Mouse (Mus musculus) layer of hippocampus, adult 18-20 months (tissue): ENCODE results near the gene Ubald2. TPM values are rescaled to one million over a fixed set of nuclear protein-coding genes. Genes with fewer than 3 reads are reported as not detected.
"Not testable (repeated sequence)": the region's sequence is repeated elsewhere in the genome, so short reads cannot be mapped to it uniquely, and the experiment has no call there.

Source experiments
- DNase-seq, 2 experiments: peaks; one replicate each; pipeline ENCODE4 v3.0.0; 2022; ENCODE audit warnings: low spot score in 2 of 2
- long read RNA-seq: library from polyadenylated mRNA; stranded (forward); transcript quantifications from one replicate; pipeline ENCODE4 v2.0.0, GENCODE M21; 2021
- total RNA-seq, 2 experiments: library from RNA; stranded (reverse); gene quantifications; 2 replicates each; pipeline ENCODE4 v1.2.3; 2021

The Ubald2 gene
- total RNA-seq, result 10 to 100 TPM; 33.3 to 40.5 TPM
- long read RNA-seq, transcript Ubald2-201 (3 exons, 1,482 nt), result major isoform, 10 of 12 reads
- long read RNA-seq, partial matches to known transcripts, result 2 of 12 reads
- long read RNA-seq, other reads (novel, unspliced or antisense), result 0 of 12 reads

DNA sequence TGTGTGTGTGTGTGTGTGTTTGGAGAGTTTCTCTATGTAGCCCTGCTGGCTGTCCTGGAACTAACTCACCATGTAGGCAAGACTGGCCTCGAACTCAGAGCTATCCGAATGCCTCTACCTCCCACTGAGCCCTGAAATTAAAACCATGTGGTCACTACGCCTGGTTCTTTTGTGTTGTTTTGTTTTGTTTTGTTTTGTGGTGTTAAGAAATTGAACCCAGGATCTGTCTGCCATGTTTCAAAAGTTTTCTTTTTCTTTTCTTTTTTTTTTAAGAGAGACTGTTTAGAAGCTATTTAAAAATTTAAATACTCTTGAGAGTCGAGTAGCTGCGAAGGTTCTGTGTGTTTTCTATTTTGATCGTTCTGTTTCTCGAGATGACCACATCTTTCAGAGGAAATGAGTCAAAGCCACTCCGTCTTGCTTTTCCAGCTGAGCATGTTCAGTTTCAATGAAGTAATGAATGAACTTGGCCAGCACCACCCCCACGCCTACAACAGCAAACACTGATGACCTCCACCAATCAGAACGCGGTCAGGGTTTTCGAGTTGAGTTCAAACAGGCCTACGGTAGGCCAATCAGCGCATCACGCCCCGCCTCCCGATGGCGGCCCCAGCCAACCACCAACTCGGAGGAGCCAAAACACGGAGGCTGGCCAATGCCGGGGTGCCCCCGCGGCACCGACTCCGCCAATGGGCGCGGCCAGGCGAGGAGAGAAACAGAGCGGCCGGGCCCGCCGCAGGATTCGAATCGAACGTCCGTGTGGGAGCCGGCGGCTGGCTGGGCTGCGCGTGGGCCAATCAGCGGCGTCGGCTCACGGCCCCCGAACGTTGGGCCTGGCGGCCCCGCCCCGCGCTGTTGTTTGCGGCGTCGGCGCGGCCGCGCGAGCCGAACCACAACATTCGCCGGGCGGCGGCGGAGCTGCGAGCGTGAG is at the start of gene Ubald2:
Gene Ubald2, plus strand, starts transcription at position 739 of the 931 bp plus-strand sequence.
- peak; percentile 99 for DNase-seq

DNA sequence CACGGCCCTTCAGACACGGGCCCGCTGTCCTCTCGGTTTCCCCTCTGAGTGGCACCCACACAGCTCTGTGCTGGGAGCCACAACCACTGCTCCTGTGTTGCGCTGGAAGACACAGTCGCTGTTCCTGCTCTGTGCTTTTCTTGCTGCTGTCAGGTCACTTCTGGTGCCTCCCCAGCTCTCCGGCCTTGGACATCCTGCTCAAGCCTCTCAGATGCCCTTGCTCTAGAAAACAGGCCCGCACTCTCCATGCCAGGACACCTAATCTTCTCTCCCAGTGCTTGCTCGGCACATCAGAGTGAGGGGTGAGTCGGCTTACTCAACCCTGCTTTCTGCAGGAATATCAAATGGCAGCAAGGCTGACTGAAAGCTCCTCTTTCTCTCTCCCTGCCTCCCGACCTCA is 49.7 kb upstream of the Ubald2 start:
- DNase-seq, result no peak

DNA sequence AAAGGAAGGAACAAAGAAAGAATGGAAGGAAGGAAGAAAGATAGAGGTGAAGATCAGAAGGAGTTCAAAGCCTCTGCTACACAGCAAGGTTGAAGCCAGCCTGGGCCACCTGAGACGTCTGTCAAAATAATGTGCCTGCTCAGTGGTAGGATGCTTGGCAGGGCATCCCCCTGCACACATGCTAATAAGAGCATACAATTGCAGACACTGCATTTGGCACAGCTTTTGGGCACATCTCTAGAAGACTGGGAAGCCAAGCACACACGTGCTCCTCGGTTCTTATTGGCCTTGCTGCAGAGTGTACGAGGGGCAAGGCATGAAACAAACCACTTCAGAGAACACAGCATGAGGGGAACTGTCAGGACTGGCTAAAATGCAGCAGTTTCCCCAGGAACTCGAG is 47.9 kb upstream of the Ubald2 start:
- DNase-seq, result no peak

DNA sequence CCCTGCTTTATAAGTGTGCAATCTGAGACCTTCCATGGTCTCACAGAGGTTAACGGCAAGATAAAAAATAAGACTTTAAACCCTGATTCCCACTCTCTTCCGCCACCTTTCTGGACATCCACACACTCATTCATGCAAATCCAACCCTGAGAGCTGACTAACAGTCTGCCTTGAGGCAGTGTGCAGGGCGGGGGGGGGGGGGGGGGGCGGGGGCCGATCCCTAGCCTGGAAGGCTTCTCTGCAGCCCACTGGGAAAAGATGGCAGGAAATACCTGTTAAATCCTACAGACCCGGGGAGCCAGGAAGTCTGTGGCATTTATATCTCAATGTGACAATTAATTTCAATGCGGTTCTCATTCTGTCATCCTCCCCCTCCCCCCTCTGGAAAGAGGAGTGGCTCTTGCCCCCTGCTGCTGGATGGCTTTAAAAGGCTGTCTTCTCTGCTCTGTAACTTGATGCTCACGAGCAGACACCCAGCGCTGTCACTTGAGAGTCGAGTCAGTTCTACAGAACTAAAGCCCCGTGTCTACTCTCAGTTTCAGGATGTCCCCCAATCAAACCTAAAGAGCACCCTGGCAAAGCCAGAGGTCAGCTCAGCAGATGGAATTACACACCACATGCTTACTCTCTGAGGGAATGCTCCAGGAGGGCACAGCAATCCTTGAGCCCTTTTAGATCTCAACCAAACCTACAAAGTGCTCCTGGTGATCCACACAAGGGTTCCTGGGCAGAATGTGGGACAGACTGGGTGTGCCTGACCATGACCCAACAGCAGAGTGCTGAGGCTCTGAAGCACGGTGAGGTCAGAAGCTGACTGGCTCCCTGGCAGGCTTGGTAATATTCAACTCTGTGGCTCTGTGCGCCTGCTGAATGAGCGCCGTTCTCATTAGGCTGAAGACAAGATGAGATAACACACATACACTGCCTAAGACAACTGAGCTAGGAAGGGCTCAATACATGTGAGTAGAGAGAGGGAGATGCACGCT is 46.5 kb upstream of the Ubald2 start:
- no peak for DNase-seq

DNA sequence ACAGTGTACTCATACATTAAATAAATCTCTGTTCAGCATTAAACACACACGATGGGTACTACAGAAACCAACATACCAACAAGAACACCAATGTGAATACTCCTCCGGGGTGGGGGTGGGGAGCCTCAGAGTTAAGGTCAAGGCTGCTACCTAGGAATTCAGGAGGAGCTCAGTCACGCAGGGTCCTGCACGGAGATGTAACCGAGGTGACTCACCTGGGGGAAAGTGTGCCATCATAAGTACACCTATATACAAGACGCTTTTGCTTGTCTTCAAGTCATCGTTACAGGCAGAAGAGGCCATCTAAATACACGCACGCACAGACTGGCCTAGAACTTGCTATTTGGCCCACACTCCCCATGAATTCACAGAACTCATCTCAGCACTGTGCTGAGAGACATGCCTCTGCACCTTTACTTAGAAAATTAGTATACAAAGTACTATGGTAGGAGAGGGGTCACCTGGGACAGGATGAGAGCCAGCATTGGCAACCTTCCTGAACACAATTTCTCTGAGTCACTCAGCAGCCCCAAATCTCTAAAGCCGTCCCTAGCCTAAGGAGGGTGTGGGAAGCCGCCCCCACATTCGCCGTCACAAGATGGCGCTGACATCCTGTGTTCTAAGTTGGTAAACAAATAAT is 44.9 kb upstream of the Ubald2 start:
- peak in 1 of 2 experiments; percentile 52 for DNase-seq

DNA sequence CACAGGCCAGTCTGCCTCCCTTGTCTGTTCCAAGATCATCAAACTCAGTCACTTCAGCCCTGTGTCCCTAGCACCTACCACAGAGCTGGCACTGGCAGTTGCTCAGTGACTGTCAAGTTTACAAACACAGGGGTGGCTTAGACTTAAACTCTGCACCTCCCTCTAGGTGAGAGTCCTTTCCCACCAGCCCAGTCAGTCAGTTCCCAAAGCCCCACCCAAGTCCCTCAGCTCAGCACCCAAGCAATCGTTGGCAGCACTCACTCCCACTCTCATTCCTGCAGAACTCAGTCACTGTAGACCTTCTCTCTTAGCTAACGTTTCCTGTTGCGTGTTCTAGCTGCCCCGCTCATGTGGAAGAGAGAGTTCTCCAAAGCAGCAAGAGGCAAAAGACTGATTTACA is 39.1 kb upstream of the Ubald2 start:
- DNase-seq, result no peak

DNA sequence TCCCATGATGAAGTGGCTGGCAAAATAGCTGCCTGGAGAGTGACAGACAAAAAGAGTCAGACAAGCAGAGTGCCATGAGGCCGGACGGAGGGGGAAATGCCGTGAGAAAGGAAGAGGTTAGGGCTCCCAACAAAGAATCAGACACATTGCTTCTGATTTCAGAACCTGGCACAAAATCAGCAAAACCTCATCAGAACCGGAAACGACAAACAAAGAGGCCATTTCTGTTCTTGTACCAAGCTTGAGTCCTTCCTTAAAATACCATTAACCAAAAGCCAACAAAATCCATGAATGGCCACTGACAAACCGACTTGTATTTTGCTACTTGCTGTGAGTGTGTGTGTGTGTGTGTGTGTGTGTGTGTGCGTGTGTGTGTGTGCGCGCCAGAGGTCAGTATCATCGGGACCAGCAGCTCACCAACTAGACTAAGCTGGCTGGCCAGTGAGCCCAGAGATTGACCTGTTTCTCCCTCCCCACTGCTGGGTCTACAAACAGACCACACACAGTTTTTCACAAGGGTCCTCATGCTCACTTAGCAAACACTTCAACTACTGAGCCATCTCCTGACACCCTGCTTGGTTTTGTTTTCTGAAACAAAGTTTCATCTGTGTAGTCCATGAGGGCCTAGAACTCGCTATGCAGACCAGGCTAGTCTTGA is 37.5 kb upstream of the Ubald2 start:
- DNase-seq, result no peak

DNA sequence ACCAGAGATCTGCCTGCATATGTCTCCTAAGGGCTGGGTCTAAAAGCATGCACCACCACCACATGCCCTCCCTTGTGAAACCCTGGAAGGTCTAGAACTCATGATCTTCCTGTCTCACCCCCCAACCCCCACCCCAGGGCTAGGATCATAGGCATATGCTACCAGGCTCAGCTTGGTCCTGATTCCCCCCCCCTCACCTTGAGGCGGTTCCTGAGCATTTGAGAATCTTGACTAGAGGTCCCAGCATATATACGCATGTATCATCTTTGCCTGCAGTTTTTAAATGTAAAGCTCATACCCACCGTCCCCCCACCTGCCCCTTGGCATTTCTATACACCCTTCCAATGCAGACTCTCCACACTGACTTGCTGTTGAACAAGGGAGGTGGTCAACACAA is 37.0 kb upstream of the Ubald2 start:
- no peak for DNase-seq

DNA sequence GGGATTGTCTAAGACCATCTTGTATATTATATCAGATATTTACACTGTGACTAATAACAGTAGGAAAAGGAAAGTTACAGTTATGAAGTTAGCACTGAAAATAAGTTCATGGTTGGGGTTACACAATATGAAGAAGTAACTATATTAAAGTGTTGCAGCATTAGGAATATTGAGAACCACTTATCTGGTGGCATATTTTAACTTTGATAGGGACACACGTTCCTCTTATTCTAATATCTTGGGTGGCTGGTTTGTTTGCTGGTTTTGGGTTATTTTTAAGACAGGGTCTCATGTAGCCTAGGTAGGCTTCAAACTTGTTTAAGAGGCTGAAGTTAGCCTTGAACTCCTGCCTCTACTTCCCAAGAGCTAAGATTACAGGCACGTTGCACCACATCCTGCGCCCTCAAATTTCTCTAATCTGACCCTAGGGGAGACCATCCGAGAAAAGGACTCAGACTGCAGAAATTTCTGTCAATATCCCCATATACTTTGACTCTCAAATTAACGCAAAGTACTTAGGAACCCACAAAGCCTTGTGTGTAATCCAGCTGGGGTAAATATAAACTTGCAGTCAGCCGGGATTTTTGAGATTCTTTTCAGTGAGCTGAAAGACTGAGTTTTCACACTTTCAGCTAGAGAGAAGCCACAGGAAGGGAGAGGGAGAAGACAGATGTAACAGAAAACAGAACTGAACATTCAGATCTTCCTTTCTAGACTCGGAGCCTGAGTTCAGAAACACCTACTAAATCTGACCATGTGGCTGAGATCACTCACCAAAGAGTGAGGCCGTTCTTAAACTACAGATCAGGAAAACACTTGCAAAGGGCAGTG is 36.2 kb upstream of the Ubald2 start:
- DNase-seq, result no peak

DNA sequence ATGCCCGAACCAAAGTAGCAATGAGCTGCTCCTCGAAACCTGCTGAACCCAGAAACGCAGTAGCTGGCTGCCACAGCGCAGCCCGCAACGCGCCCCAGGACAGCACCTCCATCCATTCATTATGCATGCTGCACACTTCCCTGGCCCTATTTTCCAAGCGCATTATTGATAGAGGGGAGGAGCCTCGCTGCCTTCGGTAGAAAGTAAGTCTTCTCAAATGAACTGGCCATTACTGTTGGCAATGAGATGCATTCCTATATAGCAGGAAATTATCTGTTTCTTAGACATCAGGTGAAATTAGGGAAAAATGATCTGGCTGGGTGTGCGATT is 35.6 kb upstream of the Ubald2 start:
- DNase-seq, result no peak

DNA sequence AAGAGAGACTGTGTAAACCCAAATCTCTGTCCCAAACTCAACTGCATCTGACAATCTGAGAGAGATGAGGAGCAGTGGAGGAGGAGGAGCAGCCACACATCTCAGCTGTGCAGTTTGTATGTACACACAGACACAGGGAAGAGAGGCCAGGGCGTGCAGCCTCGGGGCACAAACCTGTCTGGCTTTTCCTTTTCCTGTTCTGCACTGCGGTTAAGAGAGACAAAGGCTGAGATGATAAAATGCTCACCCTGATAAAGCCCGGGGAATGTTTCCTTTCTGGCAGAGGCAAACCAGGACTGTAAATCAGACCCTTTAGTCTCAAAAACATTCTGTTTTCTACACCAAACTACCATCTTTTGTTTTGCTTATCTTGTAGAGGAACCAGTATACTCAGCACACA is 33.3 kb upstream of the Ubald2 start:
- DNase-seq, result no peak

DNA sequence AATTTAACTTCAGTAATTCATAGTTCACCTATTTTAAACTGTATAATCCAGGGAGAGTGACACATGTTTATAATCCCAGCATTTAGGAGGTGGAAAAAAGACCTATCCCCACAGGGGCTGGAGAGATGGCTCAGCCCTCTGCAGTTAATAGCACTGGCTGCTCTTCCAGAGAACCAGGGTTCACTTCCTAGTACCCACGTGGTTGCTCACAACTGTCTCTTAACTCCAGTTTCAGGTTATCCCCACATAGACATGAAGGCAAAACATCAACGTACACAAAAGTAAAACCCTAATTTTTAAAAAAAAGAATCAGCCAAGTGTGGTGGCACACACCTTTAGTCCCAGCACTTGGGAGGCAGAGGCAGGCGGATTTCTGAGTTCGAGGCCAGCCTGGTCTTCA is 28.3 kb upstream of the Ubald2 start:
- DNase-seq, result no peak

DNA sequence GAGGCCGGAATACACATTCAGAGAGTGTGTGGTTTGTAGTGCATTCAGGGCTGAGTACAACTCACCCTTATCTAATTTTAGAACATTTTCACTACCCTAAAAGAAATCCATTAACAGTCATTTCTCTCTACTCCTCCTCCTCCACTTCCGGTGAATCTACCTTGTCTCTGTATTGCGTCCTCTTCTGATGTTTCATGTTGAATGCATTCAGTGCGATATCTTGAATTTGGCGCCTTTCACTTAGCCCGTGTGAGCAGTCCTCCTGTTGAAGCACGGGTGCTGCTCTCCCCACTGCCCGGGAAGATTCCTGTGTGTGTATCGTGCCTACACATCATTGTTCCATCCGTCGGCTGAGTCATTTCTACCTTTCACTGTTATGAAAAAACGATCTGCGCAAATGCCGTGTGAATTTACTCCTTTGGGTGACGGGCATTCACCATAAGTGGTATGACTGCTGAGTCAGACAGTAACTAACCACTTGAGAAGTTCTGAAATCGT is 27.6 kb upstream of the Ubald2 start:
- DNase-seq, result no peak

DNA sequence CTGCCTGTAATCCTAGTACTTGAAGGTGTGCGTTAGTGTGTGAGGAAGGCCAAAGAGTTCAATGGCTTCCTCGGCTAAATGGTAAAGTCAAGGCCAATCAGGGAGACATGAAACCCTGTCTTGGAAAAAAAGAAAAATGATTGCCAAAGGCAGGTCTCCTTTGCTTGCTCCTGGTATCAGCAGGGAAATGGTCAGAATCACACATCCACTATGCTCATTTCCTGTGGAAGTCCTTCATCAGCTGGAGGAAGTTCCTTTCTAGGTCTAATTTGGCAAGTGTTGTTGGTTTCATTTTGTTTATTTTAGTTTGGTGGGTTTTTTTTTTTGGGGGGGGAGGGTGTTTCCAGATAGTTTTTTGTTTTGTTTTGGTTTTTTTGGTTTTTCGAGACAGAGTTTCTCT is 24.9 kb upstream of the Ubald2 start:
- DNase-seq, result no peak

DNA sequence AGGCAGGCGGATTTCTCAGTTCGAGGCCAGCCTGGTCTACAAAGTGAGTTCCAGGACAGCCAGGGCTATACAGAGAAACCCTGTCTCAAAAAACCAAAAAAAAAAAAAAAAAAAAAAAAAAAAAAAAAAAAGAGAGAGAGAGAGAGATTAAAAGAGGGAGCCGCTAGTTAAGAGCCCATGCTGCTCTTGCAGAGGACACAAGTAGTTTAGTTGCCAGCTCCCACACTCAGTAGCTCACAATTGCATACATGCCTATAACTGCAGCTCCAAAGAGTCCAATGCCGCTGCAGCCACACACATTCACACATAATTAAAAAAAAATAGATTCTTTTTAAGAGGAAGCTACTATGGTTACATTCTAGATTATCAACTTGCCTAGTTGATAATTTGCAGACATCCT is 23.5 kb upstream of the Ubald2 start:
- DNase-seq, result not testable (repeated sequence)

DNA sequence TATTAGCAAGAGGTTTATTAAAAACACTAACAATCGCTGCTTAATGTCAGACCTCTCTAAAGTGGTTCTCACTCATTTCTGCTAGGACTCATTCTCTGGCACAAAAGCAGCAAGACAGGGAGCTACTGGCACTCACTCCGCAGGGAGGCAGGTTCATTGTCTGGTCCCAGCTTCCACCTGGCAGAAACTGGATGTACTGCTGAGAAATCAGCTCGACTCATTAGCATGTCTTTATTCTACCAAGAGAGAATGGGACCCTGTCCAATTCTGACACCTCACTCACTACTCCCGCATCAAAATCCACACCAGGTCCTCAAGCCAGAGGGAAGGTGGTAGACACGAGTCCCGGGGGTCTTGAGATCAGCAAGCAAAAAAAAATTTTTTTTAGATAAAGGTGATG is 22.3 kb upstream of the Ubald2 start:
- no peak for DNase-seq

DNA sequence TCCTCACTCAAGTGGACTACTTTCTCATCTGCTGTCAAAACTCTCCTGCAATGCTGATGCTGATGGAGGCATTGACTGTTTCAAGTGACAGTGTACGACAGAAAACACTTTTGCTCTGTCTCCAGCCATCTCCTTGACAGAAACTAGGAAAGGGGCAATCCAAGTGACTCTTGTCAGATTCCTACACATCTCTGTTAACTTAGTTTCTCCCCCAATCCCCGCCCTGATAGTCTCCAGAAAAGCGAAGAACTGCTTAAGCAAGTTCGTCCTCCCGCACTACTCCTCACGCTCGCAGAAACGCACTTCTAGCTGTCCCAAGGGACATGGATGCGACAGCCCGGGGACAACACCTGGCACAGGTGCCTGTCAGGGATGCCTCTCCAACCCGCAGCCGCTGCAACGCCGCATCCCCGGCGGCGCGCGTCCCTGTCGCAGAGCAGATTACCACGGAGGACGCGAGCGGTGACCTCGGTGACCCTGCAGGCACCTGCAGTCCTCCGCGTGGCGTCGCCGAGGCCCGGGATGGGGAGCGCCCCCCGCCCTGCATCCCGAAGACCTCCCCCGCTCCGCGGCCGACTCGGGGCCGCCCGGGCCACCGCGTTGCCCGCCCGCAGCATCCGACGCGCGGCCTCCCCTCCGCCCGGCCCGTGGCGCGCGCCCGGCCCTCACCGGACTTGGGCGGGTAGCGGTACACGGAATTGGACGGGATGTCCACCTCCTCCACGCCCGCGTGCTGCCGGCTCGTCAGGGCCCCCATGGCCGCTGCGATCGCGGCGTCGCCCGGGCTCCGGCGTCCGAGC is 21.7 kb upstream of the Ubald2 start:
- no peak for DNase-seq

DNA sequence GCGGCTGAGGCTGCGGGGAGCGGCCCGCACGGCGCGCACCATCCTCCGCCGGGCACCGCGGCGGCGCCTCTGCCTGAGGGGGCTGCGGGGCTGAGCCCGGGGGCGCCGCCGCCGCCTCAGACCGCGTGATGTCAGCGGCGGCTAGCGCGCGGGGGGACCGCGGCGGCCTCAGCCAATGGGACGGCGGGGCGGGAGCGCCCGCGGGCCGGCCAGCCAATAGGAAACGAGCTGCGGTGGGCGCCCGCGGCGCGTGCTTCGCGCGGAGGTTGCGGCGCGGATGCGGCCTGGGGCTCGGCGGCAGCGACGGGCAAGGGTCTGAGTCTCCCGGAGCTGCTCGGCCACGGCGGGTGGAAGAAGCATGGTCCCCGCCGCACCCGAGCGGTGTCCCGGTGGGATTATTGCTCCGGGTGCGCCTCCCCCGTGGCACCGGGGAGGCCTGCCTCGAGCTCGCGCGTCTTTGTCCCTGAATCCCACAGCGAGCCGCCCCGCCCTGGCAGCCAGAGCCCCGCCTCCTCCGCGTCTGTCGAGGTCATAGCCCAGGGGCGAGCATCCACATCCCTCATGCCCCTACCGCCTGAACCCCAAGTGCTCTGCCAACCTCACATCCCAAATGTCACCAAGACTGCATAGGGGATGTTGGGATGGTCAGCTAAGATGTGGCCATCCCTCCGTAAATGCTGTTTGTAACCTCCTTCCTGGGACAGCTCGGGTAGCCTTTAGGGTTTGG is 20.8 kb upstream of the Ubald2 start, which contains the start of gene Rnf157:
Gene Rnf157, minus strand, starts transcription at position 129 of the 727 bp plus-strand sequence.
- DNase-seq, result peak; percentile 83 to 91
